Mouse (Mus musculus): ENCODE data around the gene Cep135.

Gene Cep135

DNA sequence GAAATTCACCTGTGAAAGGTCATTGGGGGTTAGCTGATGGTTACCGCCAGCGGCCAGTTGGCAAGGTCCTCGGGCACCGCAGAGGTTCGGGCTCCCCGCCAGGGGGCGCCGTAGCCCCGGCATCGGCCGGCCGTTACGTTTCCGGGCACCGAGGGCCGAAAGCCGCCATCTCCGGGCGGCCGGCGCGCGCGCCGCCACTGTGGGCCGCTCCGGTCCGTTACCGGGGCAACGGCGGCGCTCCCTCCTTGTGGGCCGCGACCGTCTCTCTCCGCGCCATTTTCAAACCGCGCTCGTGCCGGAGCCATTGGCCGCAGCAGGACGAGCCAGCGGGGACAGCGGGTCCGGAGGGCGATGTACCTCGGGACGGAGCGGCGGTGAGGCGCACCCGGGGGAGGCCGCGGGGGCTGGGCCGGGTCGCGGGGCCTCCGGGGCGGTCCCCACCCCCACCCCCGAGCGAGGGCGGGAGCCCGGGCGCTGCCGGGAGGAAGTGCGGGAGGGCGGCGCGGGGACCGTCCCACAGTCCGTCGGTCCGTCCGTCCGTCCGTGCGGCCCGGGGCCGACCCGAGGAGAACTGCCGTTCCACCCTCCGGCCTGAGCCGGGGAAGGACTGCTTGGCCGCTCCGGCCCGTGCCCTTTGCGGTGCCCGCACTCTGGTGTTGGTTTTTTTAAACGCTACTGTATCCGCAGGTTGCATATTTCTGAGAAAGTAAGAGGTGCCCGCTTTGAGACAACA, at the start of gene Cep135:
TSS of gene Cep135 (plus strand) at position 148 of the 733 bp plus-strand sequence.
- peak; percentile 71 to 75 for DNase-seq (ENCODE audit: low spot score in 2 of 2)

DNA sequence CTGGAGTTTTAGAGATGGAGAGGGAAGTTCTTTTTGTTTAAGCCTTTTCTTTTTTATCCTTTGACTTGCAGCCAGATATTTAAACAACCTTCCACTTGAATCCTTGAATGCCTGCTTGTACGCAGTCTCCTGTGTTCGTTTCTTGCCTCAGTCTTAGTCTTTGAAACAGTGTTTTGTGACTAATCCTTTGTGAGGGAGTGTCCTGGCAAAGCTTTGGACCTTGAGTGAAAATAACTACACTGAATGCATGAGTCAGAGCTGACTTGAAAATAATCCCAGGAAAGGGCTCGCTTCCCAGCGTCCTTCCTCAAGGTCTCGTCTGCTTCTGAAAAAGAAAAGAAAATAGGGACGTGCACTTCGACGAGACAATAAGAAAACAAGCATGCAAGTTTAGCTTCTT, 48.3 kb upstream of the Cep135 start:
- DNase-seq (ENCODE audit: low spot score in 2 of 2): peak; percentile 36 to 72

- no peak for DNase-seq (ENCODE audit: low spot score in 2 of 2)
These were observed 47.7 kb upstream of the Cep135 start for GRCm38 (mm10) chr5:76540842-76541241.

DNA sequence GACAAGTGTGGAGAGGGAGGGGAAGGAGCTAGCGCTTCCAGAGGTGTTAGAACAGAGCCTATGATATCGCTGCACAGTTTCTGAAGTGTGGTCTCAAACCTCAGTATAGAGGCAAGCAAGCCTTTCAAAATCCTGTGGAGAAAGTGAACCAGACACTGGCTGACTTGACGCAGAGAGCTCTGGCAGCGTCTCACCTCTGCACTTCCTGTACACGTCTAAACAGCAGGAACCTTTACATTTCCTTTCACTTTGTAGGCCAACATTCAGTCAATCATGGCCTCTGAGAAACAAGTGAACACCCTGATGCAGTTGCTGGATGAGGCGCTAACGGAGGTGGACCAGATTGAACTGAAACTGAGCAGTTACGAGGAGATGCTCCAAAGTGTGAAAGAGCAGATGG, 45.3 kb upstream of the Cep135 start:
- no peak for DNase-seq (ENCODE audit: low spot score in 2 of 2)

GRCm38 (mm10) chr5:76550426-76550825, 38.1 kb upstream of the Cep135 start:
- DNase-seq (ENCODE audit: low spot score in 2 of 2): no peak

DNA sequence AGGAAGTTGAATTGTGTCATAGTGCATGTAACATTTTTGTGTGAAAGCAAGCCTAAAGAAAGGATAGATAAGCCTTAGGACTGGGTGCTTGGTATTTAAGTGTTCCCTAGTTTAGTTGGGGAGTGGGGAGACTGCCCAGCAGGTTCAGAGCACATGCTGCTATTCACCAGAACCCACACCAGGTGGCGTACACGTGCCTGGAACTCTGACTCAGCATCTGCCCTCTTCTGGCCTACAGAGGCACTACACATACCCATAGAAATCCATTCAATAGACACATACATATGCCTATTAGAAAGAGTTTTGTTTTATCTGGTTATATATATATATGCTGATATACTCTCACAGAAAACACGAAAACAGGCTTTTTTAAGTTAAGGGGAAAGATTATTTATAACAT, 23.2 kb upstream of the Cep135 start:
- DNase-seq (ENCODE audit: low spot score in 2 of 2): peak; percentile 26 to 34

DNA sequence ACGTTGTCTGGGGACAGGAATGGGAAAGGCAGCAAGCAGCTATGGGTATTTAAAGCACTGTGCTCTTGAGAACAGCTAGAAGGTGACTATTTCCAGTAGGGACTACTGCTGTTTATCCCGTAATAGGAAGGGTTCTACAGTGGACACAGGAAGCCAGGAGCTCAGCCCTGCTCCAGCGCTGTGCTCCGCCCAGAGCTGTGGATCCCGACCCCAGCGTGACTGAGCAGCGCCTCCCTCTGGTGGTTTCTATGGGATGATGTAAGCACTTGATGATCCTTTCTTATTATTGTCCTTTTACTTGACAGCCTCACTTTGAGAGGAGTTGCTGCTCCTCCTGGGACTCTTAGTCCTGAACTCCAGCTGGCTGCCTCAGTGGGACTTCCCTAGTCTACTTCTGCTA, 14.2 kb upstream of the Cep135 start:
- DNase-seq (ENCODE audit: low spot score in 2 of 2): no peak

DNA sequence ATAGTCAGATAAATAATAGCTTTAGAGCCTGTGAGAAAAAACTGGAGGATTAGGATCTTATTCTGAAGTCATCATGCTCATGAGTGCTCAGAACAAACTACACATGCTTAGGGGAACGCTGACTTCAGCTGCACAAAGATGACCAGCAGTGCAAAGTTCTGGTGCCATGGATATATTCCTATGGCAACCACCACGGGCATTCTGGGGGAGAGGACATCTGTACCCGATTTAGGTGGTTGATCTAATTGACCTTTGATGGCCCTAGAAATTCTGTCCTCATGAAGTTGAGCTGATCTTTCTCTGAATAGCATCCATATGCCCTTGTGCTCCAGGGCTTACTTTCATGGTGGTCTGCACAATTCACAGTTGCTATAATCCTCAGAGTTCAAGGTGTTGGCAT, 11.5 kb upstream of the Cep135 start:
- DNase-seq (ENCODE audit: low spot score in 2 of 2): no peak

- no peak for DNase-seq (ENCODE audit: low spot score in 2 of 2)
These were observed 3.1 kb upstream of the Cep135 start for GRCm38 (mm10) chr5:76585378-76585777.

DNA sequence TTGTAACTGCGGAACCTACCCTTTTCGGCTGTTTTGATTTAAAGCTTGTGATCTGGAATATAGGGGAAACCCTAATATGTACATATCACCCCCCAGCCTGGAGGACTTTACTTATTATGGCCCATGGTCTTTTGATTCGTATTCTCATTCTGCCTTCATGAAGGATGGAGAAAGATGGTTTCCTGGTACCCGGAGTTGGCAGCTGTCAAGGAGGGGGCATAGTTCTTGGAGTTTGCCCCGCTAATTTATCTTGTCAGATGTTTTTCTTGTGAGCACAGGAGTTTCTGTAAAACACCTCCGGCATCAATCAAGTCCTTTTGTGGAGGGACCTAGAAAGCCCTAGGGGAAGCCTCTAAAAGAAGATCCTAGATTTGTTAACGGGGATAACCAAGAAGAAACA, 813 bp downstream of the Cep135 start:
- no peak for DNase-seq (ENCODE audit: low spot score in 2 of 2)

GRCm38 (mm10) chr5:76590009-76590408, 1.5 kb downstream of the Cep135 start:
- no peak for DNase-seq (ENCODE audit: low spot score in 2 of 2)

- DNase-seq (ENCODE audit: low spot score in 2 of 2): no peak
These were observed 3.4 kb downstream of the Cep135 start for GRCm38 (mm10) chr5:76591885-76592284.

GRCm38 (mm10) chr5:76609702-76610370, 21.3 kb downstream of the Cep135 start:
- no peak for DNase-seq (ENCODE audit: low spot score in 2 of 2)

GRCm38 (mm10) chr5:76612867-76613499, 24.5 kb downstream of the Cep135 start:
- no peak for DNase-seq (ENCODE audit: low spot score in 2 of 2)

DNA sequence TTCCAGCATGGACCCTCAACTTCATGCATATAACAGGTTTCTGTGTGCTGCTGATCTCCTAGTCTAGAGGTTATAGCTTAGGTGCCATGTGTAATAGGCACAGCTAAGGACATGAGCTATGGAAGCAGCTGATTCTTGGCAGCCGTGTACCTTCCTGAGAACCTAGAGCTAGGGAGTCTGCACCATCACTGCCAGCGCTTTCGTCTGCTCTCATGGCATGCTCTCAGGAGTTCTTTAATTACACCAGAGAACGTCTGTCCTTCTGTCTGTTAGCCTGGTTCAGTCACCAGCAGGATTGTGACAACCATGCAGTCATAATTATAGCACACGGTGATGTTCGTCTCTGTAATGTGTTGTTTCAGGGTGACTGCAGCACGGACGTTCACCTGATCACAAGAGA, 26.8 kb downstream of the Cep135 start:
- no peak for DNase-seq (ENCODE audit: low spot score in 2 of 2)

DNA sequence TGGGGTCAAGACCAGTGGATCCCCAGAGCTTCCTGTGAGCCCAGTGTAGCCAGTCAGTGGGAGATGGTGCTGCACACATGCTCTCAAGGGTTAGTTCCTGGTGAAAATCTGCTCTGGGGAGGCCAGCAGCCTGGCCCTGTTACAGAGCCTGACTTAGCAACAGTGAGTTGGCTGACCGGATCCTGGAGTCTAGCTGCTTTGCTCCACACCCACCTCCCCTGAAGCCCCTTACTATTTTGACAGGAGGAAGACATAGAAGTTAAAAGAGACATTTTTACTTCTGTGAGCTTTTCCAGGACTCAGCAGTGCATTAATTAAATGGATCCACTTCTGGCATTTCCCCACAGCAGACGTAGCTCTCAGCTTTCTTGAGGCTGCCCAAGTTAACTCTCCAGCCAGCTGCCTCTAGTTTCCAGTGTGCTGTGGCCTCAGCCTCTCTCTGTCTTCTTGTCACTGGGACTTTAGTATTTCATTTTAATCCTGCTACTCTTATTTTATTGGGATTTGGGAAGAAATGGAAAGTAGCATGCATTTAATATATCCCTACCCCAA, 27.8 kb downstream of the Cep135 start:
- DNase-seq (ENCODE audit: low spot score in 2 of 2): no peak

GRCm38 (mm10) chr5:76618750-76619149, 30.3 kb downstream of the Cep135 start:
- DNase-seq (ENCODE audit: low spot score in 2 of 2): no peak

DNA sequence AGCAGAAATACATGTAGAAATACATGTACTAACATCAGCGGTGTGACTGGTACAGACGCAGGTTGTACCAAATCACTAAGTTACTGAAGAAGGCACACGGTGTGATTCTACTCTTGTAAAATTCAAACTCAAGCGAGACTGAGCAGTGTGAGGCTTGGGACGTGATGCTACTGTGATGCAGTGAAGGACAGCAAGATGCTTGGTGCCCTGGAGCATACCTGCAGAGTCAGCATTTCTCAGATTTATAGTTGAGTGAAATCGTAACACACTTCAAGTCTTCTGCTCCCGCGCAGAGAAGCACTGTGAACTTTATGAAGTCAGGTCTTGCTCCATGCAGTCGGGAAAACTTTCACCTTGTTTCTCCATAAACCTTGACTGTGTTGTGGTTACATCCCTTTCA, 35.3 kb downstream of the Cep135 start:
- DNase-seq (ENCODE audit: low spot score in 2 of 2): no peak

- no peak for DNase-seq (ENCODE audit: low spot score in 2 of 2)
These were observed 39.3 kb downstream of the Cep135 start for GRCm38 (mm10) chr5:76627770-76628169.

DNA sequence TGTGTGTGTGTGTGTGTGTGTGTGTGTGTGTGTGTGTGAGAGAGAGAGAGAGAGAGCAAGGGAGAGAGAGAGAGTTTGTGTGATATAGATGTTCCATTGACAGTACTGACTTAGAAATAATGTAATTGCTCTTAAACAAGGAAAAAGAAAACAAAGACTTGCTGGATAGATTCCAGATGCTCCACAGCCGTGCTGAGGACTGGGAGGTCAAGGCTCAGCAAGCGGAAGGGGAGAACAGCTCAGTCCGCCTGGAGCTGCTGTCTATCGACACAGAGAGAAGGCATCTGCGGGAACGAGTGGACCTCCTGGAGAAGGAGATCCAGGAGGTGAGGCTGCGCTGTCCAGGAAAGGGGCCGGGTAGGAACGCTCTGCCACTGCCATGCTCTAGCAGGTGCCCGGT, 45.5 kb downstream of the Cep135 start:
- no peak for DNase-seq (ENCODE audit: low spot score in 2 of 2)

DNA sequence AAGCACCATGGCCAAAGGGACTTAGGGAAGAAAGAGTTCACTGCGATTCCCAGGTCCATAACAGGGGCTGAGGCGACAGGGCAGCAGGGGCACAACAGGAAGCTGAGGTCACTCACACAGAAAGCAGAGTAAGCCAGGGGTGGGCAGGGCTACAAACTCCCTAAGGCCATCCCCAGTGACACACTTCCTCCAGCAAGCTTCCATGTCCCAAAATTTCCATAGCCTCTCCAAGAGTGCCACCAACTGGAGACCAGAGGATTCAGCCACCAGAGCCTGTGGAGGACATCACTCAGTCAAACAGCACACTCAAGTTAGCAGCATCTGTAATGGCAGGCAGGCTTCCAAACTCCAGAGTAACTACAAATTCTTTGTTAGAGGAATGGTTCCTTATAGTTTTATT, 47.1 kb downstream of the Cep135 start:
- DNase-seq (ENCODE audit: low spot score in 2 of 2): no peak

DNA sequence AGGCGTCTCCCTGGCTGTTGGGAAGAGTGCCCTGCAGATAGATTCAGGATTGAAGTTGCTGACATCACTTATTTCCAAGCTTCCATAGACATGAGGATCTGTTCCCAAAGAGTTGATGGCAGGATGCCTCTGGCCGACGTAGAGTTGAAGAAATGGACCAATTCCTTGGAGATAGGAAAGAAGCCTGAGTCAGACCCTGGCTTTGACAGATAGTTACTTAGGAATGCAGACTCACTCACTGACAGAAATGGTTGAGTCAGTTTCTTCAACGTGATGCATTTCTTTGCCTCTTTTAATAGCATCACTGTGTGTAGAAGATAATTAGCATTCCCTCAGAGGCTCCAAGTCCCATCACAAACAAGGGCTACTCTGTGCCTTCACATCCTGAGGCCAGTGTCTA, 53.6 kb downstream of the Cep135 start:
- no peak for DNase-seq (ENCODE audit: low spot score in 2 of 2)

DNA sequence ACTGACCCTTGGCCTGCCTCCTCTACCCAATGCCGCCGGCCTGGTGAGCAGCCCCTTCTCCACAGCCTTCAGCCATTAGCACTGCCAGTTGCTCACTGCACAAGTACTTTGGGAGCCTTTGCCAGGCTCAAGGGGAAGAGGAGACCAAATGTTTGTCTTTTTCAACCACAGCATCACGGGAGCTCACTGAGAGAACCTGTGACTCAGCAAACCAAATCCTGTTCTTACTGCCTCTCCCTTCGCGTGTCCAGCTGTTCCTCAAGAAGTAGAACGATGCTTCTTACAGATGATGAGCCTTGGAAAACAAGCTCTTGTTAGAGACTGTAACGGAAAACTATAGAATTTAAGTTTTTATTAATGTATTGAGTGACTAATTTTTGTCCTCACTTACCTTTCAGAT, 55.7 kb downstream of the Cep135 start:
- no peak for DNase-seq (ENCODE audit: low spot score in 2 of 2)
